Comparison of ENCODE assay signal across 21 mouse cellular contexts in genomic region chr10:69632885-69633284, GRCm38 (mm10).
"Had no signal": no experiment of that assay in that cellular context is flagged by ENCODE, and none has a peak within 500 bp of the region (broad histone marks: within the 10 kb centered on the region; RNA-seq: fewer than 3 reads in every experiment).

No protein-coding gene starts in this region.

- H3K27ac ChIP-seq: heart, adult 2 months; hindbrain, embryonic 13.5 days; hindbrain, embryonic 15.5 days; hindbrain, postnatal 0 days; kidney, embryonic 15.5 days; kidney, postnatal 0 days; limb, embryonic 13.5 days; limb, embryonic 15.5 days; liver, embryonic 12.5 days; liver, embryonic 14.5 days had no signal

- DNase-seq: gastrocnemius, postnatal 14 days; gastrocnemius, postnatal 36 days; heart, adult 2 months; heart, postnatal 10 days; kidney, adult 11 months; kidney, adult 2 months; kidney, adult 9 months; kidney, postnatal 14 days; kidney, postnatal 36 days; layer of hippocampus, postnatal 36 days; left cerebral cortex, postnatal 4 days had no signal

- H3K4me1 ChIP-seq: liver, embryonic 12.5 days had no signal

- H3K4me3 ChIP-seq: heart, adult 2 months; heart, embryonic 12.5 days; hindbrain, embryonic 13.5 days; hindbrain, embryonic 15.5 days; kidney, embryonic 15.5 days; limb, embryonic 13.5 days; limb, embryonic 15.5 days; liver, embryonic 12.5 days had no signal
